Mouse (Mus musculus): ENCODE data around the gene Gprc5b. TPM values are rescaled to one million over a fixed set of nuclear protein-coding genes. Genes with fewer than 3 reads are reported as not detected.

Gene Gprc5b
- polyA plus RNA-seq, 1 experiment from 2014 or later = 4.9 TPM

- Histone ChIP-seq H3K36me3 (ENCODE audit: control insufficient read depth, insufficient read depth, low read length) (no peaks in the 10 kb centered on the region), H3K4me2 (ENCODE audit: low read depth, low read length) (peak overlapping the region; percentile 86), H3K27me3 (ENCODE audit: control insufficient read depth, insufficient read depth, low read length) (no peaks in the 10 kb centered on the region), H3K27ac (ENCODE audit: low read depth, low read length) (peak overlapping the region; percentile 58; the same call in 1 of the 2 replicates), H3K9ac (replicated peaks; ENCODE audit: low read depth, low read length) (no peak overlapping the region), H3K4me3 (ENCODE audit: low read depth, low read length) (peak overlapping the region; percentile 52), H3K4me1 (ENCODE audit: control insufficient read depth, insufficient read depth, low read length) (peaks cover 45% of the 10 kb centered on the region), H3K9me3 (ENCODE audit: control insufficient read depth, low read length) (no peaks in the 10 kb centered on the region)
- 13% methylated on average over 13 of the region's 13 CpGs for WGBS
- ATAC-seq (ENCODE audit: low read depth) = peak; percentile 17; the same call in 1 of the 2 replicates
Observed at GRCm38 (mm10) chr7:118992623-118993405, 2.2 kb downstream of the Gprc5b start.

DNA sequence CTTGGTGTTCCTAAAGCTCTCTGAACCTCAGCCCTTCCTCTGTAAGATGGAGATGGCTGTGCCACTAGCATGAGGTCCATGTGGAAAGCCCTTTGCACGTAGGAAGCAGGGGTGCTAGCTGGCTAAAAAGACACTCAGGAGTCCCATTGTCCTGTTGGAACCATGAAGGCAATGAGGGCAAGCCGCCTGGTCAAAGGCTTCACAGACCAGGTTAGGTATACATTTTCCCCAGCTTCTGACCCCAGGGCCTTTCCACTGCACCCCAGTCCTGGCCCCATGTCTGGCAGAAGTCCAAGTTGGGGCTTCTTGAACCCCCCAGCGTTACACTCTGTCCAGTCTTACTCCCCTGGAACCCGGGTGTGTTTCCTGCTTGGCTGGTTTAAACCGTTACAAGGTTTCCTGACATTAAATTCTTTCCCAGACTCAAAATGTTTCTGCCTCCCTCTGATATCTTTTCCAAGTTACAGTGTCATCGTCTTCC, 2.9 kb downstream of the Gprc5b start:
- Histone ChIP-seq H3K4me1 (ENCODE audit: control insufficient read depth, insufficient read depth, low read length) (peaks cover 45% of the 10 kb centered on the region), H3K27me3 (ENCODE audit: control insufficient read depth, insufficient read depth, low read length) (no peaks in the 10 kb centered on the region), H3K9ac (replicated peaks; ENCODE audit: low read depth, low read length) (no peak overlapping the region), H3K27ac (ENCODE audit: low read depth, low read length) (peak overlapping the region; percentile 2; the same call in 1 of the 2 replicates), H3K9me3 (ENCODE audit: control insufficient read depth, low read length) (no peaks in the 10 kb centered on the region), H3K4me3 (ENCODE audit: low read depth, low read length) (no peak overlapping the region), H3K4me2 (ENCODE audit: low read depth, low read length) (peak overlapping the region; percentile 86), H3K36me3 (ENCODE audit: control insufficient read depth, insufficient read depth, low read length) (no peaks in the 10 kb centered on the region)
- 13% methylated on average over 6 of the region's 6 CpGs for WGBS
- no peak for ATAC-seq (ENCODE audit: low read depth)

- Histone ChIP-seq H3K9ac (replicated peaks; ENCODE audit: low read depth, low read length) (no peak overlapping the region), H3K4me2 (ENCODE audit: low read depth, low read length) (no peak overlapping the region), H3K9me3 (ENCODE audit: control insufficient read depth, low read length) (no peaks in the 10 kb centered on the region), H3K27ac (ENCODE audit: low read depth, low read length) (no peak overlapping the region), H3K4me3 (ENCODE audit: low read depth, low read length) (no peak overlapping the region), H3K27me3 (ENCODE audit: control insufficient read depth, insufficient read depth, low read length) (no peaks in the 10 kb centered on the region), H3K4me1 (ENCODE audit: control insufficient read depth, insufficient read depth, low read length) (peaks cover 45% of the 10 kb centered on the region), H3K36me3 (ENCODE audit: control insufficient read depth, insufficient read depth, low read length) (no peaks in the 10 kb centered on the region)
- 21% methylated on average over 4 of the region's 4 CpGs for WGBS
- ATAC-seq (ENCODE audit: low read depth) = no peak
Observed at GRCm38 (mm10) chr7:118991341-118991884, 3.6 kb downstream of the Gprc5b start.

DNA sequence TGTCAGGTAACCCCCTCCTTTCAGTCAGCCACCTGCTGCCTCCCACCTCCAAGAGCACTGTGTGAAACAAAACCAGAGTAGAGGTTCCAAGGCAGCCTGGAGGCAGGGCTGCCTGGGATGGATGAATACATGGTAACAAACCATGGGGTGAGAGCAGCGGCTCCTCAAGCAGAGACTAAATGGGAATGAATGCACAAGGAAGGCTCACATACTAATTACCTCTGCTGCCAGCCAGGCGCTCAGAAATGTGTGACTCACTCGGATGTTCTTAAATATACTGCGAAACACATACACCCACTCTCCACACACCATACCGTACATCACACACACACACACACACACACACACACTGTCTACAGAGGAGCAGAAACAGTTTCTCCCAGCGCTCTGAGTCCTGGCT, 4.7 kb downstream of the Gprc5b start:
- H3K27me3 ChIP-seq (ENCODE audit: control insufficient read depth, insufficient read depth, low read length) = no peaks in the 10 kb centered on the region
- no peak overlapping the region for H3K27ac ChIP-seq (ENCODE audit: low read depth, low read length)
- H3K4me3 ChIP-seq (ENCODE audit: low read depth, low read length) = no peak overlapping the region
- no peak for ATAC-seq (ENCODE audit: low read depth)
- H3K4me1 ChIP-seq (ENCODE audit: control insufficient read depth, insufficient read depth, low read length) = peaks cover 40% of the 10 kb centered on the region
- H3K4me2 ChIP-seq (ENCODE audit: low read depth, low read length) = no peak overlapping the region
- 52% methylated on average over 6 of the region's 6 CpGs for WGBS
- H3K36me3 ChIP-seq (ENCODE audit: control insufficient read depth, insufficient read depth, low read length) = no peaks in the 10 kb centered on the region
- H3K9me3 ChIP-seq (ENCODE audit: control insufficient read depth, low read length) = no peaks in the 10 kb centered on the region
- no peak overlapping the region for H3K9ac ChIP-seq (replicated peaks; ENCODE audit: low read depth, low read length)

DNA sequence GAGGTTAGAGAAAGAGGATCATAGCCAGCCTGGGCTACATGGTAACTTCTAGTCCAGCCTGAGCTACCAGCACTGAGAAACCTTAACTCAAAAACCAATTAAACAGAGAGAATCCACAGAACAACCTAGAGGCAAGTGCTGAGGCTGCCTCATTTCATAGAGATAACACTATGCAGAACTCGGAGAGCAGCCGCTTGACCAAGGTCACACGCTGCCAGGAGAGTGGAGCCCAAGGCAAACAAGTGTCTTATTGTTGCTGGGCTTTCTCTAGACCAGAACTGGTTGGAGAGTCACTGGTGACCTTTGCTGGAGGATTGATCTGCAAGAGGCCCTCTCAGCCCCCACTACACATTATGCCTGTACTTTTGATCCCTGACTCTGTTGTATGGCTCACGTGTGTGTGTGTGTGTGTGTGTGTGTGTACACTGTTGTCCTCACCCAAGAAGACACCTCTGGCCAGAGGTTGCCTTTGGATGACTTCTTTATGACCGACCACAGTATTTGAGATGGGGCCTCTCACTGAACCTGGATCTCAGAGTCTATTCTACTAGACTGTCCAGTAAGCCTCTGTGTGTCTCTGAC, 5.6 kb downstream of the Gprc5b start:
- peaks cover 34% of the 10 kb centered on the region for H3K4me1 ChIP-seq (ENCODE audit: control insufficient read depth, insufficient read depth, low read length)
- no peaks in the 10 kb centered on the region for H3K36me3 ChIP-seq (ENCODE audit: control insufficient read depth, insufficient read depth, low read length)
- H3K9me3 ChIP-seq (ENCODE audit: control insufficient read depth, low read length) = no peaks in the 10 kb centered on the region
- no peaks in the 10 kb centered on the region for H3K27me3 ChIP-seq (ENCODE audit: control insufficient read depth, insufficient read depth, low read length)
- no peak overlapping the region for H3K4me2 ChIP-seq (ENCODE audit: low read depth, low read length)
- 93% methylated on average over 5 of the region's 5 CpGs for WGBS
- H3K27ac ChIP-seq (ENCODE audit: low read depth, low read length) = no peak overlapping the region
- H3K9ac ChIP-seq (replicated peaks; ENCODE audit: low read depth, low read length) = no peak overlapping the region
- ATAC-seq (ENCODE audit: low read depth) = no peak
- H3K4me3 ChIP-seq (ENCODE audit: low read depth, low read length) = no peak overlapping the region

DNA sequence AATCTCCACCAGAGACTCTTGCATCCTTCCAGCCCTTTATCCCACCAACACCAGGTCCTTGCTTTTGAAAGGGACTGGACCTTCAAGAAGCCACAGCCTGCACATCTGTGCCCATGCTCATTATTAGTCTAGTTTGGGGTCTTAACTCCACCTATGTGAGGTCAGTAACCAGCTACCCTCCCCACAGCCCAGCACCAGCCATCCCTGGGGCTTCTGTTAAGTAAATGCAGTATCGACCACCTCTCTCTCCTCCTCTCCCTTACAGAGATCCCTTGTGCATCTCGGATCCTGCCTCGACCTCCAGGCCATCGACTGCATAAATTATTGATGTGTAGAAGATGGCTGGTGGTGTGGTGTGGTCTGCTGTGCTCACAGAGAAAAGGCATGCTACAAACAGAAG, 8.6 kb downstream of the Gprc5b start:
- no peak overlapping the region for H3K9ac ChIP-seq (replicated peaks; ENCODE audit: low read depth, low read length)
- H3K36me3 ChIP-seq (ENCODE audit: control insufficient read depth, insufficient read depth, low read length) = no peaks in the 10 kb centered on the region
- H3K9me3 ChIP-seq (ENCODE audit: control insufficient read depth, low read length) = no peaks in the 10 kb centered on the region
- no peak overlapping the region for H3K4me2 ChIP-seq (ENCODE audit: low read depth, low read length)
- H3K4me1 ChIP-seq (ENCODE audit: control insufficient read depth, insufficient read depth, low read length) = peaks cover 6% of the 10 kb centered on the region; the same call in 1 of the 2 replicates
- H3K27me3 ChIP-seq (ENCODE audit: control insufficient read depth, insufficient read depth, low read length) = no peaks in the 10 kb centered on the region
- no peak overlapping the region for H3K27ac ChIP-seq (ENCODE audit: low read depth, low read length)
- no peak overlapping the region for H3K4me3 ChIP-seq (ENCODE audit: low read depth, low read length)
- WGBS = 67% methylated on average over 4 of the region's 4 CpGs
- no peak for ATAC-seq (ENCODE audit: low read depth)

DNA sequence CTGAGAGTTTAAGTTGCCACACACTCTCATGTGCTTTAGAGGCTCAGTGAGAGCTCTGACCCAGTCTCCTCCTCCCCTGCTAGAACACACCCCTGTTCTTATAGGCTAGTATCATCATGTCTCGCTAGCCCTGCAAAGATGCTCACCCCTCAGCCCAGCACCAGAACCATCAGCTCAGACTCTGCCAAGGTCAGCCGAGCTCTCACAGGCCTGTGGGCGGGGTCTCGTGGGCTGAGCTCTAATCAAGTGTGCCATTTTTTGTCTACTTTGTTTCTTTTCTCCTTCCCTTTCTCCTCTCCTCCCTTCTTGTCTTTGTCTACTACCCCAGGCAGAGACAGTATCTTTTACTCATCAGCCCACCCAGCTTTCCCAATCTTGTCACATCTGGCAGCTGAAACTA, 9.2 kb downstream of the Gprc5b start:
- no peak overlapping the region for H3K27ac ChIP-seq (ENCODE audit: low read depth, low read length)
- H3K36me3 ChIP-seq (ENCODE audit: control insufficient read depth, insufficient read depth, low read length) = no peaks in the 10 kb centered on the region
- no peak overlapping the region for H3K4me2 ChIP-seq (ENCODE audit: low read depth, low read length)
- no peak overlapping the region for H3K4me3 ChIP-seq (ENCODE audit: low read depth, low read length)
- 0 out of 2 replicates have a peak, but pooled peaks cover 3% of the 10 kb centered on the region for H3K4me1 ChIP-seq (ENCODE audit: control insufficient read depth, insufficient read depth, low read length)
- 77% methylated on average over 4 of the region's 4 CpGs for WGBS
- no peaks in the 10 kb centered on the region for H3K27me3 ChIP-seq (ENCODE audit: control insufficient read depth, insufficient read depth, low read length)
- no peak overlapping the region for H3K9ac ChIP-seq (replicated peaks; ENCODE audit: low read depth, low read length)
- ATAC-seq (ENCODE audit: low read depth) = no peak
- no peaks in the 10 kb centered on the region for H3K9me3 ChIP-seq (ENCODE audit: control insufficient read depth, low read length)

DNA sequence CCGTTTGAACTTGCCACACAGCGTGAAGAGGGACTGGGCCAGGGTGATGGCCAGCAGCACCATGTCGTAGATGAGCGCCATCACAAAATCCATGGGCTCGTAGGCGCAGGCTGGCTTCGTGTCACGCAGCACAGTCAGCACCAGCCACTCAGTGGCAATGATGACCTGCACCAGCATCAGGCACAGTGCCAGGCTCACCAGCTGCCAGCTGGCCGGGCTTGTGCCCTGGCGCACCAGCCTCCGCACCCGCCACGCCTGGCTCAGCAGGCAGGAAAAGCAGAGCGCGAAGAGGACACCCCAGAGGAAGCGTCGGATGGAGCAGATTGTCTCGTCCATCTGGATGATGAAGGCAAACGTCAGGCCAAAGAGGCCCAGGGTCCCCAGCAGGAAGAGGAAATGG, 11.1 kb downstream of the Gprc5b start:
- Histone ChIP-seq H3K4me1 (ENCODE audit: control insufficient read depth, insufficient read depth, low read length) (0 out of 2 replicates have a peak, but pooled peaks cover 3% of the 10 kb centered on the region), H3K4me3 (ENCODE audit: low read depth, low read length) (no peak overlapping the region), H3K9ac (replicated peaks; ENCODE audit: low read depth, low read length) (no peak overlapping the region), H3K27me3 (ENCODE audit: control insufficient read depth, insufficient read depth, low read length) (no peaks in the 10 kb centered on the region), H3K4me2 (ENCODE audit: low read depth, low read length) (no peak overlapping the region), H3K27ac (ENCODE audit: low read depth, low read length) (no peak overlapping the region), H3K36me3 (ENCODE audit: control insufficient read depth, insufficient read depth, low read length) (no peaks in the 10 kb centered on the region), H3K9me3 (ENCODE audit: control insufficient read depth, low read length) (no peaks in the 10 kb centered on the region)
- 55% methylated on average over 19 of the region's 19 CpGs for WGBS
- peak; percentile 65; the same call in 1 of the 2 replicates for ATAC-seq (ENCODE audit: low read depth)

- Histone ChIP-seq H3K27ac (ENCODE audit: low read depth, low read length) (no peak overlapping the region), H3K4me1 (ENCODE audit: control insufficient read depth, insufficient read depth, low read length) (0 out of 2 replicates have a peak, but pooled peaks cover 3% of the 10 kb centered on the region), H3K9me3 (ENCODE audit: control insufficient read depth, low read length) (no peaks in the 10 kb centered on the region), H3K4me2 (ENCODE audit: low read depth, low read length) (no peak overlapping the region), H3K36me3 (ENCODE audit: control insufficient read depth, insufficient read depth, low read length) (no peaks in the 10 kb centered on the region), H3K4me3 (ENCODE audit: low read depth, low read length) (no peak overlapping the region), H3K27me3 (ENCODE audit: control insufficient read depth, insufficient read depth, low read length) (no peaks in the 10 kb centered on the region), H3K9ac (replicated peaks; ENCODE audit: low read depth, low read length) (no peak overlapping the region)
- ATAC-seq (ENCODE audit: low read depth) = no peak
- WGBS = 80% methylated on average over 4 of the region's 4 CpGs
Observed at GRCm38 (mm10) chr7:118982586-118982985, 12.4 kb downstream of the Gprc5b start.
